Comparison of ENCODE assay signal across 8 mouse cellular contexts in genomic region chr15:78801971-78802741, GRCm38 (mm10). TPM values are rescaled to one million over a fixed set of nuclear protein-coding genes. Genes with fewer than 3 reads are reported as not detected.
DNase-seq lines count a peak whose midpoint lies in the region; ATAC-seq and TF ChIP-seq lines count a peak whose summit lies in the region.

No protein-coding gene starts in this region.

- H3K9ac ChIP-seq in forebrain, embryonic 16.5 days (replicated peaks; ENCODE audit: low read depth, low read length) = peak overlapping the region; percentile 62
- H3K9ac ChIP-seq in kidney, embryonic 15.5 days = peak overlapping the region; percentile 74

- peaks cover 12% of the 10 kb centered on the region for H3K4me1 ChIP-seq in spleen, adult 2 months (ENCODE audit: control insufficient read depth, insufficient read depth, insufficient read length)
- H3K4me1 ChIP-seq in forebrain, embryonic 16.5 days (replicated peaks; ENCODE audit: control insufficient read depth, insufficient read depth, low read length) = peaks cover 26% of the 10 kb centered on the region
- peaks cover 76% of the 10 kb centered on the region for H3K4me1 ChIP-seq in kidney, embryonic 15.5 days
- peaks cover 29% of the 10 kb centered on the region for H3K4me1 ChIP-seq in thymus, adult 2 months (replicated peaks; ENCODE audit: control insufficient read depth, insufficient read depth, low read length)

- 7% methylated on average over 67 of the region's 67 CpGs for whole genome bisulfite sequencing in spleen, adult 2 months
- WGBS in forebrain, embryonic 16.5 days = 2% methylated on average over 63 of the region's 67 CpGs
- WGBS in kidney, embryonic 15.5 days = 3% methylated on average over 57 of the region's 67 CpGs
- WGBS in thymus, adult 2 months = 6% methylated on average over 67 of the region's 67 CpGs

- TF ChIP-seq CTCF in spleen, adult 2 months (IDR thresholded peaks at IDR 0.05; ENCODE audit: extremely low read depth, insufficient read depth, insufficient read length, insufficient replicate concordance) = no peak
- no peak for TF ChIP-seq CTCF in thymus, adult 2 months (IDR thresholded peaks at IDR 0.05; ENCODE audit: borderline replicate concordance, control insufficient read depth, extremely low read depth, insufficient read depth, low read length, poor library complexity)

- DNase-seq in spleen, adult 2 months (ENCODE audit: low read depth in 1 of 2, low spot score in 2 of 2) = no peak
- DNase-seq in spleen, postnatal 4 days (ENCODE audit: low spot score in 2 of 2) = no peak
- DNase-seq in lung, postnatal 4 days = peak; percentile 56 to 63
- DNase-seq in thymus, adult 2 months = peak; percentile 42
- no peak for DNase-seq in layer of hippocampus, postnatal 14 days (ENCODE audit: low spot score in 2 of 2)
- DNase-seq in cerebellum, adult 11 months = no peak

- H3K36me3 ChIP-seq in spleen, adult 2 months (ENCODE audit: control insufficient read depth, insufficient read depth, low read length) = no peaks in the 10 kb centered on the region
- H3K36me3 ChIP-seq in forebrain, embryonic 16.5 days (ENCODE audit: control insufficient read depth, insufficient read depth) = no peaks in the 10 kb centered on the region
- peaks cover 5% of the 10 kb centered on the region; the same call in 1 of the 2 replicates for H3K36me3 ChIP-seq in kidney, embryonic 15.5 days
- no peaks in the 10 kb centered on the region for H3K36me3 ChIP-seq in thymus, adult 2 months (ENCODE audit: control insufficient read depth, insufficient read depth, low read length)

- TF ChIP-seq POLR2A in spleen, adult 2 months (IDR thresholded peaks at IDR 0.05; ENCODE audit: low read depth, low read length) = no peak
- no peak for TF ChIP-seq POLR2A in thymus, adult 2 months (IDR thresholded peaks at IDR 0.05; ENCODE audit: control insufficient read depth, extremely low read depth, insufficient read depth, low read length, poor library complexity)

- H3K27ac ChIP-seq in spleen, adult 2 months (ENCODE audit: insufficient read depth, low read length) = peak overlapping the region; percentile 33
- no peak overlapping the region for H3K27ac ChIP-seq in forebrain, embryonic 16.5 days (ENCODE audit: low read length)
- H3K27ac ChIP-seq in kidney, embryonic 15.5 days = peak overlapping the region; percentile 92
- H3K27ac ChIP-seq in thymus, adult 2 months (ENCODE audit: control insufficient read depth, insufficient read depth, low read length) = no peak overlapping the region

- no peaks in the 10 kb centered on the region for H3K9me3 ChIP-seq in forebrain, embryonic 16.5 days (ENCODE audit: control insufficient read depth, low read length)
- no peaks in the 10 kb centered on the region for H3K9me3 ChIP-seq in kidney, embryonic 15.5 days (replicated peaks)

- peaks cover 10% of the 10 kb centered on the region; the same call in 1 of the 2 replicates for H3K27me3 ChIP-seq in spleen, adult 2 months (ENCODE audit: control insufficient read depth, insufficient read depth, low read length)
- H3K27me3 ChIP-seq in forebrain, embryonic 16.5 days (replicated peaks; ENCODE audit: control insufficient read depth, insufficient read depth, low read length) = peaks cover 20% of the 10 kb centered on the region
- H3K27me3 ChIP-seq in kidney, embryonic 15.5 days = peaks cover 62% of the 10 kb centered on the region
- peaks cover 2% of the 10 kb centered on the region; the same call in 1 of the 2 replicates for H3K27me3 ChIP-seq in thymus, adult 2 months (ENCODE audit: control insufficient read depth, insufficient read depth, low read length)

- ATAC-seq in forebrain, embryonic 16.5 days = no peak
- ATAC-seq in kidney, embryonic 15.5 days (replicated peaks; ENCODE audit: low FRiP score) = no peak

- peak overlapping the region; percentile 61 for H3K4me3 ChIP-seq in spleen, adult 2 months (ENCODE audit: extremely low read depth, insufficient read depth, insufficient read length)
- peak overlapping the region; percentile 52 for H3K4me3 ChIP-seq in forebrain, embryonic 16.5 days (replicated peaks; ENCODE audit: low read length)
- peak overlapping the region; percentile 70 for H3K4me3 ChIP-seq in kidney, embryonic 15.5 days (replicated peaks)
- peak overlapping the region; percentile 59 for H3K4me3 ChIP-seq in thymus, adult 2 months (ENCODE audit: control insufficient read depth, insufficient read depth, low read length)

- H3K4me2 ChIP-seq in forebrain, embryonic 16.5 days (ENCODE audit: low read length) = peak overlapping the region; percentile 88
- H3K4me2 ChIP-seq in kidney, embryonic 15.5 days = peak overlapping the region; percentile 97

RNA-seq across cellular contexts. Expression of gene Card10, which starts 0.7 kb away (rescaled TPM):
- polyA plus RNA-seq in spleen, adult 2 months (2012; rRNA removed) = 6.4 and 7.4 TPM in 2 replicates
- 1.3 and 1.4 TPM in 2 replicates for polyA plus RNA-seq in forebrain, embryonic 16.5 days (2015; fragmentation: Nextera tagmentation; extraction: Ambion mirVana)
- polyA plus RNA-seq in kidney, embryonic 15.5 days (2015; fragmentation: Nextera tagmentation; extraction: Ambion mirVana) = 9.1 and 9.5 TPM in 2 replicates
- 12.6 and 13.0 TPM in 2 replicates for polyA plus RNA-seq in thymus, adult 2 months (2012; rRNA removed)
- total RNA-seq in layer of hippocampus, postnatal 14 days (2021) = 1 to 10 TPM; 4.8 to 4.9 TPM

RNA-seq across cellular contexts. Expression of gene Mfng, which starts 28.9 kb away (rescaled TPM):
- polyA plus RNA-seq in spleen, adult 2 months (2012; rRNA removed) = 66.0 and 78.6 TPM in 2 replicates
- 58.1 and 67.0 TPM in 2 replicates for polyA plus RNA-seq in forebrain, embryonic 16.5 days (2015; fragmentation: Nextera tagmentation; extraction: Ambion mirVana)
- 25.4 and 25.6 TPM in 2 replicates for polyA plus RNA-seq in kidney, embryonic 15.5 days (2015; fragmentation: Nextera tagmentation; extraction: Ambion mirVana)
- polyA plus RNA-seq in thymus, adult 2 months (2012; rRNA removed) = 97.5 and 110 TPM in 2 replicates
- 1 to 10 TPM; 7.9 to 8.3 TPM for total RNA-seq in layer of hippocampus, postnatal 14 days (2021)

RNA-seq across cellular contexts. Expression of gene Cdc42ep1, which starts 40.3 kb away (rescaled TPM):
- polyA plus RNA-seq in spleen, adult 2 months (2012; rRNA removed) = 29.6 and 31.3 TPM in 2 replicates
- polyA plus RNA-seq in forebrain, embryonic 16.5 days (2015; fragmentation: Nextera tagmentation; extraction: Ambion mirVana) = 9.7 and 11.0 TPM in 2 replicates
- 46.2 and 51.1 TPM in 2 replicates for polyA plus RNA-seq in kidney, embryonic 15.5 days (2015; fragmentation: Nextera tagmentation; extraction: Ambion mirVana)
- polyA plus RNA-seq in thymus, adult 2 months (2012; rRNA removed) = 8.1 and 12.5 TPM in 2 replicates
- total RNA-seq in layer of hippocampus, postnatal 14 days (2021) = 10 to 100 TPM in 1 of 2 experiments, 1 to 10 TPM in 1; 9.9 to 10.5 TPM

RNA-seq across cellular contexts. Expression of gene Lgals2, which starts 53.2 kb away (rescaled TPM):
- polyA plus RNA-seq in spleen, adult 2 months (2012; rRNA removed) = 0.32 and 0.73 TPM in 2 replicates
- not detected in 2 replicates for polyA plus RNA-seq in forebrain, embryonic 16.5 days (2015; fragmentation: Nextera tagmentation; extraction: Ambion mirVana)
- 0.60 and 1.8 TPM in 2 replicates for polyA plus RNA-seq in kidney, embryonic 15.5 days (2015; fragmentation: Nextera tagmentation; extraction: Ambion mirVana)
- 2.9 and 4.8 TPM in 2 replicates for polyA plus RNA-seq in thymus, adult 2 months (2012; rRNA removed)
- not detected for total RNA-seq in layer of hippocampus, postnatal 14 days (2021)

Comparison
In these comparisons a context has a peak if more than half of its experiments do, and no peak if none do; other contexts are left out.
1. DNase-seq: peak in lung, postnatal 4 days (2 of 2) and thymus, adult 2 months (single experiment); none in spleen, adult 2 months (0 of 2), spleen, postnatal 4 days (0 of 2), layer of hippocampus, postnatal 14 days (0 of 2) and cerebellum, adult 11 months (single experiment).
2. H3K27ac ChIP-seq: peak in spleen, adult 2 months (single experiment) and kidney, embryonic 15.5 days (single experiment); none in forebrain, embryonic 16.5 days (single experiment) and thymus, adult 2 months (single experiment).
3. Peak in every context shown above with its lines, with median percentiles within 50 percentile points of each other: H3K4me3 ChIP-seq.